Mouse (Mus musculus): ENCODE data around the gene Sirt7.

DNA sequence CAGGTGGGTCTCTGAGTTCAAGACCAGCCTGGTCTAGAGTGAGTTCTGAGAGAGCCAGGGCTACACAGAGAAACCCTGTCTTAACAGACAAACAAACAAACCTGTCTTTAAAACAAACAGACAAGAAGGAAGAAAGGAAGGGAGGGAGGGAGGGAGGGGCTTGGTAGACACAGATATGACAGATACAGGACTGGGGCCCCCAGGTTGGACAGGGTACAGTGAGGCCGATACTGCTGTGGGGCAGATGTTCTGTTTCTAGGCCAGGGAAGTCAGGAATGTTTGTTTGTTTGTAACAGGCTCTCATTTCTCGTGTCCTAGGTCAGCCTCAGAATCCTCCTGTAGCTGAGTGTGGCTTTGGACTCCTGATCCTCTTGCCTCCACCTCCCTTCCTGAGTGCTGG, 21.5 kb downstream of the Sirt7 start:
- no peak for TF ChIP-seq POLR2A (IDR thresholded peaks at IDR 0.05; ENCODE audit: borderline replicate concordance, control insufficient read depth, low read depth, low read length)
- no peak for TF ChIP-seq CTCF (IDR thresholded peaks at IDR 0.05; ENCODE audit: control insufficient read depth, insufficient read depth, low read length)
